Mouse (Mus musculus): ENCODE results near the gene Swap70. TPM values are rescaled to one million over a fixed set of nuclear protein-coding genes. Genes with fewer than 3 reads are reported as not detected.

Gene Swap70
- total and polyA plus RNA-seq, 3 experiments = 12.6 to 23.2 (median 13.0) TPM

- no peak for DNase-seq
Measured at GRCm38 (mm10) chr7:110306281-110306680, 84.8 kb downstream of the Swap70 start.

GRCm38 (mm10) chr7:110307741-110308140 is 86.2 kb downstream of the Swap70 start:
- no peak for DNase-seq

- DNase-seq = no peak
Measured at GRCm38 (mm10) chr7:110309246-110309645, 87.7 kb downstream of the Swap70 start.

- no peak for DNase-seq
Measured at GRCm38 (mm10) chr7:110313392-110314055, 92.0 kb downstream of the Swap70 start.

GRCm38 (mm10) chr7:110314401-110314890 is 92.9 kb downstream of the Swap70 start:
- DNase-seq = no peak

GRCm38 (mm10) chr7:110315352-110315751 is 93.8 kb downstream of the Swap70 start:
- no peak for DNase-seq

- no peak for DNase-seq
Measured at GRCm38 (mm10) chr7:110317412-110317811, 95.9 kb downstream of the Swap70 start.

- peak; percentile 34 for DNase-seq
Measured at GRCm38 (mm10) chr7:110318971-110319519, 97.5 kb downstream of the Swap70 start.

- DNase-seq = no peak
Measured at GRCm38 (mm10) chr7:110321106-110321505, 99.6 kb downstream of the Swap70 start.

GRCm38 (mm10) chr7:110324852-110325251 is 103.3 kb downstream of the Swap70 start:
- DNase-seq = no peak

GRCm38 (mm10) chr7:110325381-110326110 is 104.0 kb downstream of the Swap70 start:
- DNase-seq = no peak

Other genes starting within 250 kb of the Swap70 start
- 10 to 100 TPM; 50.4 to 51.5 TPM for gene Tmem41b, start 234.8 kb upstream of the Swap70 start, total RNA-seq (2021)
- gene Tmem41b, start 234.8 kb upstream of the Swap70 start, polyA plus RNA-seq (2012; rRNA removed) = 12.2 and 15.1 TPM in 2 replicates
- 10 to 100 TPM; 79.8 to 84.7 TPM for gene Ipo7, start 203.4 kb upstream of the Swap70 start, total RNA-seq (2021)
- 27.6 and 34.9 TPM in 2 replicates for gene Ipo7, start 203.4 kb upstream of the Swap70 start, polyA plus RNA-seq (2012; rRNA removed)
- gene Zfp143, start 160.5 kb upstream of the Swap70 start, total RNA-seq (2021) = 10 to 100 TPM; 15.1 to 16.8 TPM
- 5.4 and 8.3 TPM in 2 replicates for gene Zfp143, start 160.5 kb upstream of the Swap70 start, polyA plus RNA-seq (2012; rRNA removed)
- 1 to 10 TPM; 5.4 to 8.6 TPM for gene Wee1, start 99.7 kb upstream of the Swap70 start, total RNA-seq (2021)
- gene Wee1, start 99.7 kb upstream of the Swap70 start, polyA plus RNA-seq (2012; rRNA removed) = 5.9 and 8.2 TPM in 2 replicates